Mouse (Mus musculus) lung, adult 2 months (tissue): Measurements from ENCODE around the gene Klhl9. TPM values are rescaled to one million over a fixed set of nuclear protein-coding genes. Genes with fewer than 3 reads are reported as not detected.

ENCODE experiments used
- DNase-seq: peaks from one replicate; pipeline ENCODE4 v3.0.0; 2022
- H3K4me1 ChIP-seq: fragments of 200-500 bp; 2 replicates; pipeline ENCODE4 v1.6.1; 2011; ENCODE audit warnings: low read length; ENCODE audit not compliant: control insufficient read depth, insufficient read depth
- H3K4me3 ChIP-seq: fragments of 200-500 bp; replicated peaks from 2 replicates; pipeline ENCODE3; 2011; ENCODE audit warnings: low read depth, mild to moderate bottlenecking, control low read depth, low read length; ENCODE audit errors: extremely low read depth
- CTCF ChIP-seq: fragments of 200-500 bp; IDR thresholded peaks from 2 replicates; pipeline ENCODE4 v1.5.1; 2011; ENCODE audit warnings: mild to moderate bottlenecking, low read length, control low read depth; ENCODE audit not compliant: insufficient read depth
- POLR2A ChIP-seq: fragments of 200-500 bp; IDR thresholded peaks from 2 replicates; pipeline ENCODE4 v1.6.1; 2011; ENCODE audit warnings: low read depth, mild to moderate bottlenecking, control low read depth, low read length, borderline replicate concordance; ENCODE audit errors: extremely low read depth
- WGBS: fragments of 180-500 bp; shearing (Covaris S2); methylation state at CpG from one replicate; pipeline ENCODE4 v1.1.7; 2018; 5-methylcytosine and 5-hydroxymethylcytosine counted together
- polyA plus RNA-seq: library from polyadenylated mRNA; depleted of rRNA; stranded (reverse); fragments of >200 nt; gene quantifications from 2 replicates; pipeline ENCODE4 v1.2.3, GENCODE M21; 2012; rRNA removed

Klhl9 gene
- polyA plus RNA-seq, 1 experiment: 19.7 TPM

- WGBS: 56% methylated on average over 1 of the region's 1 CpGs
- Histone ChIP-seq H3K4me1 (no peaks in the 10 kb centered on the region), H3K4me3 (no peak overlapping the region)
- DNase-seq: no peak
- TF ChIP-seq CTCF: no peak
- no peak for TF ChIP-seq POLR2A
Observed at GRCm38 (mm10) chr4:88692537-88692936, 29.7 kb downstream of the Klhl9 start.

GRCm38 (mm10) chr4:88691259-88691658, 31.0 kb downstream of the Klhl9 start, which contains the start of gene Ifnab:
Ifnab (minus strand) TSS chr4:88691359.
- 56% methylated on average over 2 of the region's 2 CpGs for WGBS
- no peak within 1 kb of the TSS for H3K4me3 ChIP-seq

GRCm38 (mm10) chr4:88683812-88684211, 38.5 kb downstream of the Klhl9 start, which contains the start of gene Ifna2:
Ifna2 (minus strand) TSS chr4:88683912.
- Histone ChIP-seq H3K4me1 (no peaks in the 10 kb centered on the region), H3K4me3 (no peak within 1 kb of the TSS)
- DNase-seq: no peak
- WGBS: 89% methylated on average over 1 of the region's 1 CpGs
- TF ChIP-seq POLR2A (no peak), CTCF (no peak)

More at GRCm38 (mm10) chr4:88691259-88691658, 31.0 kb downstream of the Klhl9 start, which contains the start of gene Ifnab:
- TF ChIP-seq CTCF (no peak), POLR2A (no peak)
- H3K4me1 ChIP-seq: no peaks in the 10 kb centered on the region
- DNase-seq: no peak

- TF ChIP-seq CTCF (no peak), POLR2A (no peak)
- H3K4me3 ChIP-seq: no peak overlapping the region
- 33% methylated on average over 3 of the region's 3 CpGs for WGBS
- DNase-seq: no peak
- no peaks in the 10 kb centered on the region for H3K4me1 ChIP-seq
Observed at GRCm38 (mm10) chr4:88681353-88681752, 40.9 kb downstream of the Klhl9 start.

GRCm38 (mm10) chr4:88680362-88680761, 41.9 kb downstream of the Klhl9 start:
- 39% methylated on average over 8 of the region's 8 CpGs for WGBS
- no peaks in the 10 kb centered on the region for H3K4me1 ChIP-seq
- no peak for DNase-seq

GRCm38 (mm10) chr4:88676824-88677223, 45.4 kb downstream of the Klhl9 start, which contains the start of gene Ifna16:
Ifna16 (minus strand) TSS chr4:88676924.
- WGBS: 57% methylated on average over 1 of the region's 1 CpGs
- H3K4me3 ChIP-seq: no peak within 1 kb of the TSS
- TF ChIP-seq POLR2A: no peak
- no peak for DNase-seq
- no peaks in the 10 kb centered on the region for H3K4me1 ChIP-seq

More at GRCm38 (mm10) chr4:88680362-88680761, 41.9 kb downstream of the Klhl9 start:
- H3K4me3 ChIP-seq: no peak overlapping the region
- no peak for TF ChIP-seq POLR2A

Other genes starting within 250 kb of the Klhl9 start
- gene Ifnb1, start 199.7 kb downstream of the Klhl9 start, polyA plus RNA-seq: not detected in 2 replicates
- not detected in 2 replicates for gene Ifna15, start 164.2 kb downstream of the Klhl9 start, polyA plus RNA-seq
- gene Ifna14, start 150.7 kb downstream of the Klhl9 start, polyA plus RNA-seq: not detected in 2 replicates
- not detected in 2 replicates for gene Ifna9, start 130.1 kb downstream of the Klhl9 start, polyA plus RNA-seq
- not detected in 2 replicates for gene Ifna12, start 119.1 kb downstream of the Klhl9 start, polyA plus RNA-seq
- gene C87499, start 88.1 kb downstream of the Klhl9 start, polyA plus RNA-seq: not detected in 2 replicates
- not detected in 2 replicates for gene Ifna13, start 78.0 kb downstream of the Klhl9 start, polyA plus RNA-seq
- not detected in 2 replicates for gene Ifna16, start 45.5 kb downstream of the Klhl9 start, polyA plus RNA-seq
- not detected in 2 replicates for gene Ifna2, start 38.6 kb downstream of the Klhl9 start, polyA plus RNA-seq
- gene Ifnab, start 31.1 kb downstream of the Klhl9 start, polyA plus RNA-seq: not detected in 2 replicates
- 0.19 and 0.33 TPM in 2 replicates for gene Gm26566, start 660 bp downstream of the Klhl9 start, polyA plus RNA-seq
- gene Gm13271, start 32.4 kb upstream of the Klhl9 start, polyA plus RNA-seq: not detected in 2 replicates
- gene Gm13283, start 37.7 kb upstream of the Klhl9 start, polyA plus RNA-seq: not detected in 2 replicates
- not detected in 2 replicates for gene Gm13290, start 51.4 kb upstream of the Klhl9 start, polyA plus RNA-seq
- gene Gm13289, start 54.5 kb upstream of the Klhl9 start, polyA plus RNA-seq: not detected in 2 replicates
- not detected in 2 replicates for gene Gm13272, start 57.4 kb upstream of the Klhl9 start, polyA plus RNA-seq
- not detected in 2 replicates for gene Ifnz, start 59.7 kb upstream of the Klhl9 start, polyA plus RNA-seq
- gene Gm13276, start 63.2 kb upstream of the Klhl9 start, polyA plus RNA-seq: not detected in 2 replicates
- not detected in 2 replicates for gene Gm13277, start 66.2 kb upstream of the Klhl9 start, polyA plus RNA-seq
- gene Gm13278, start 69.1 kb upstream of the Klhl9 start, polyA plus RNA-seq: not detected in 2 replicates
- gene Gm13275, start 72.0 kb upstream of the Klhl9 start, polyA plus RNA-seq: not detected in 2 replicates
- not detected in 2 replicates for gene Gm13279, start 74.9 kb upstream of the Klhl9 start, polyA plus RNA-seq
- not detected in 2 replicates for gene Gm13285, start 77.2 kb upstream of the Klhl9 start, polyA plus RNA-seq
- gene Gm13287, start 80.8 kb upstream of the Klhl9 start, polyA plus RNA-seq: not detected in 2 replicates
- not detected in 2 replicates for gene Gm13288, start 83.1 kb upstream of the Klhl9 start, polyA plus RNA-seq
- gene Ifna7, start 93.8 kb upstream of the Klhl9 start, polyA plus RNA-seq: not detected in 2 replicates
- not detected in 2 replicates for gene Ifna11, start 97.5 kb upstream of the Klhl9 start, polyA plus RNA-seq
- not detected in 2 replicates for gene Ifna6, start 105.0 kb upstream of the Klhl9 start, polyA plus RNA-seq
- gene Ifna5, start 113.1 kb upstream of the Klhl9 start, polyA plus RNA-seq: not detected in 2 replicates
- gene Ifna4, start 119.4 kb upstream of the Klhl9 start, polyA plus RNA-seq: not detected in 2 replicates
- gene Ifna1, start 127.6 kb upstream of the Klhl9 start, polyA plus RNA-seq: not detected in 2 replicates
- not detected in 2 replicates for gene Ifne, start 157.7 kb upstream of the Klhl9 start, polyA plus RNA-seq